Mouse (Mus musculus) G1E (cell line): ENCODE measurements at regions not wholly inside any gene's neighbourhood (a gene's known extent, or its start where the extent isn't known, plus 50 kb on each side); places are given as distances from the start of the nearest gene placed in this dataset.

Experiments used
- ATAC-seq: 2 replicates; pipeline ENCODE4 v1.8.0; 2016; ENCODE audit warnings: mild to moderate bottlenecking; ENCODE audit not compliant: insufficient number of reproducible peaks, poor library complexity, low FRiP score, severe bottlenecking; ENCODE audit errors: extremely low read depth
- DNase-seq: peaks from one replicate; pipeline ENCODE4 v3.0.0; 2012; ENCODE audit warnings: low spot score
- H3K27me3 ChIP-seq: 2 replicates; pipeline ENCODE4 v1.6.1; 2012; ENCODE audit warnings: mild to moderate bottlenecking, low read length, inconsistent platforms; ENCODE audit not compliant: insufficient read depth
- H3K36me3 ChIP-seq: replicated peaks from 2 replicates; pipeline ENCODE3; 2012; ENCODE audit warnings: mild to moderate bottlenecking, inconsistent platforms
- H3K4me1 ChIP-seq: 2 replicates; pipeline ENCODE4 v1.6.1; 2012; ENCODE audit warnings: low read depth, low read length, inconsistent platforms, mixed read lengths; ENCODE audit not compliant: insufficient read depth
- H3K4me3 ChIP-seq: 2 replicates; pipeline ENCODE4 v1.5.1; 2012; ENCODE audit warnings: low read depth, mild to moderate bottlenecking, inconsistent platforms, low read length, moderate library complexity, mixed read lengths
- H3K9me3 ChIP-seq: replicated peaks from 2 replicates; pipeline ENCODE4 v1.6.1; 2012; ENCODE audit warnings: inconsistent platforms
- CTCF ChIP-seq: IDR thresholded peaks from 2 replicates; pipeline ENCODE4 v1.5.1; 2012; ENCODE audit warnings: low read depth, low read length, inconsistent platforms, mixed read lengths
- GATA1 ChIP-seq: IDR thresholded peaks from 2 replicates; pipeline ENCODE4 v1.6.1; 2012; ENCODE audit warnings: borderline replicate concordance, low read length, inconsistent platforms, mixed read lengths
- GATA2 ChIP-seq: IDR thresholded peaks from 2 replicates; pipeline ENCODE4 v1.6.1; 2012; ENCODE audit warnings: low read depth, low read length, inconsistent platforms, borderline replicate concordance
- POLR2AphosphoS5 ChIP-seq: IDR thresholded peaks from 2 replicates; pipeline ENCODE4 v1.6.1; 2012; ENCODE audit warnings: low read depth, low read length, inconsistent platforms; ENCODE audit not compliant: insufficient replicate concordance
- TAL1 ChIP-seq: conservative IDR thresholded peaks from 2 replicates; pipeline ENCODE4 v1.6.1; 2012; ENCODE audit warnings: low read depth, low read length, inconsistent platforms, mixed read lengths

GRCm38 (mm10) chr3:148462791-148463190 lies 527.6 kb downstream of the Adgrl2 start:
- no peaks in the 10 kb centered on the region for H3K4me1 ChIP-seq
- no peak for TF ChIP-seq GATA2
- TF ChIP-seq GATA1 = no peak
- TF ChIP-seq CTCF = no peak
- TF ChIP-seq TAL1 = no peak
- TF ChIP-seq POLR2AphosphoS5 = no peak

GRCm38 (mm10) chr3:148448888-148449287 lies 541.5 kb downstream of the Adgrl2 start:
- DNase-seq (no peak), ATAC-seq (no peak)
- Histone ChIP-seq H3K27me3 (no peaks in the 10 kb centered on the region), H3K9me3 (peaks cover 14% of the 10 kb centered on the region), H3K36me3 (no peaks in the 10 kb centered on the region), H3K4me1 (no peaks in the 10 kb centered on the region), H3K4me3 (no peak overlapping the region)
- TF ChIP-seq POLR2AphosphoS5 (no peak), CTCF (no peak), TAL1 (no peak), GATA2 (no peak), GATA1 (no peak)

More at GRCm38 (mm10) chr3:148462791-148463190, 527.6 kb downstream of the Adgrl2 start:
- DNase-seq = no peak
- Histone ChIP-seq H3K36me3 (no peaks in the 10 kb centered on the region), H3K27me3 (no peaks in the 10 kb centered on the region), H3K9me3 (peaks cover 14% of the 10 kb centered on the region), H3K4me3 (no peak overlapping the region)
- no peak for ATAC-seq

- ATAC-seq (no peak), DNase-seq (no peak)
- Histone ChIP-seq H3K4me1 (no peaks in the 10 kb centered on the region), H3K27me3 (no peaks in the 10 kb centered on the region), H3K9me3 (peaks cover 14% of the 10 kb centered on the region), H3K4me3 (no peak overlapping the region), H3K36me3 (no peaks in the 10 kb centered on the region)
- TF ChIP-seq CTCF (no peak), POLR2AphosphoS5 (no peak), GATA1 (no peak), GATA2 (no peak), TAL1 (no peak)
Observed at GRCm38 (mm10) chr3:148448465-148448864, 541.9 kb downstream of the Adgrl2 start.

GRCm38 (mm10) chr3:148446845-148447244 lies 543.5 kb downstream of the Adgrl2 start:
- Histone ChIP-seq H3K4me1 (no peaks in the 10 kb centered on the region), H3K27me3 (no peaks in the 10 kb centered on the region), H3K9me3 (peaks cover 14% of the 10 kb centered on the region), H3K4me3 (no peak overlapping the region), H3K36me3 (no peaks in the 10 kb centered on the region)
- TF ChIP-seq GATA2 = no peak
- TF ChIP-seq CTCF = no peak
- TF ChIP-seq GATA1 = no peak
- no peak for TF ChIP-seq POLR2AphosphoS5
- DNase-seq (no peak), ATAC-seq (no peak)

- TF ChIP-seq GATA2 (no peak), POLR2AphosphoS5 (no peak), CTCF (no peak), TAL1 (no peak)
- H3K4me3 ChIP-seq = no peak overlapping the region
- no peaks in the 10 kb centered on the region for H3K36me3 ChIP-seq
- no peak for ATAC-seq
- no peak for DNase-seq
- no peaks in the 10 kb centered on the region for H3K4me1 ChIP-seq
- H3K9me3 ChIP-seq = peaks cover 11% of the 10 kb centered on the region
- no peaks in the 10 kb centered on the region for H3K27me3 ChIP-seq
Observed at GRCm38 (mm10) chr3:148443012-148443411, 547.3 kb downstream of the Adgrl2 start.

- no peaks in the 10 kb centered on the region for H3K27me3 ChIP-seq
- no peak overlapping the region for H3K4me3 ChIP-seq
- ATAC-seq (no peak), DNase-seq (no peak)
- no peaks in the 10 kb centered on the region for H3K4me1 ChIP-seq
- no peaks in the 10 kb centered on the region for H3K36me3 ChIP-seq
- TF ChIP-seq GATA2 = no peak
- TF ChIP-seq TAL1 = no peak
- TF ChIP-seq GATA1 = no peak
- no peak for TF ChIP-seq POLR2AphosphoS5
- no peak for TF ChIP-seq CTCF
- peaks cover 8% of the 10 kb centered on the region; the same call in 1 of the 2 replicates for H3K9me3 ChIP-seq
Observed at GRCm38 (mm10) chr3:148434033-148434432, 556.3 kb downstream of the Adgrl2 start.
